Mouse (Mus musculus) embryonic facial prominence, embryonic 15.5 days (tissue): Measurements from ENCODE around the gene Lrrc59. TPM values are rescaled to one million over a fixed set of nuclear protein-coding genes. Genes with fewer than 3 reads are reported as not detected.
"Not testable (repeated sequence)": the region's sequence is repeated elsewhere in the genome, so short reads cannot be mapped to it uniquely, and the experiment has no call there.

Source experiments
- ATAC-seq: fragments of 200-750 bp; cut with Nextera tagmentation; 2 replicates; pipeline ENCODE4 v1.8.0; 2017; ENCODE audit warnings: low read depth, moderate TSS enrichment; ENCODE audit not compliant: insufficient number of reproducible peaks, low FRiP score, low TSS enrichment
- H3K27ac ChIP-seq: fragments of 300-500 bp; sonication (generic); replicated peaks from 2 replicates; pipeline ENCODE4 v1.5.1; 2015; ENCODE audit warnings: mild to moderate bottlenecking, inconsistent platforms
- H3K27me3 ChIP-seq: fragments of 300-500 bp; sonication (generic); 2 replicates; pipeline ENCODE4 v1.6.1; 2015; ENCODE audit warnings: inconsistent platforms
- H3K36me3 ChIP-seq: fragments of 300-500 bp; sonication (generic); 2 replicates; pipeline ENCODE4 v1.6.1; 2015; ENCODE audit warnings: mild to moderate bottlenecking, inconsistent platforms
- H3K4me1 ChIP-seq: fragments of 300-500 bp; sonication (generic); 2 replicates; pipeline ENCODE4 v1.6.1; 2015; ENCODE audit warnings: inconsistent platforms
- H3K4me2 ChIP-seq: fragments of 300-500 bp; sonication (generic); replicated peaks from 2 replicates; pipeline ENCODE4 v1.6.1; 2015; ENCODE audit warnings: mild to moderate bottlenecking, inconsistent platforms
- H3K4me3 ChIP-seq: fragments of 300-500 bp; sonication (generic); replicated peaks from 2 replicates; pipeline ENCODE4 v1.5.1; 2015; ENCODE audit warnings: mild to moderate bottlenecking, inconsistent platforms
- H3K9ac ChIP-seq: fragments of 300-500 bp; sonication (generic); 2 replicates; pipeline ENCODE4 v1.6.1; 2015; ENCODE audit warnings: inconsistent platforms
- H3K9me3 ChIP-seq: fragments of 300-500 bp; sonication (generic); replicated peaks from 2 replicates; pipeline ENCODE4 v1.6.1; 2016; ENCODE audit warnings: inconsistent platforms
- WGBS: fragments of 180-500 bp; shearing (Covaris S2); methylation state at CpG from one replicate; pipeline ENCODE4 v1.1.7; 2015; 5-methylcytosine and 5-hydroxymethylcytosine counted together
- polyA plus RNA-seq: library from polyadenylated mRNA; unstranded; fragments of >200 nt; fragmentation: Nextera tagmentation; extraction: Ambion mirVana; gene quantifications from 2 replicates; pipeline ENCODE4 v1.2.1, GENCODE M21; 2015

The Lrrc59 gene
- polyA plus RNA-seq, 1 experiment from 2014 or later: 216 TPM

DNA sequence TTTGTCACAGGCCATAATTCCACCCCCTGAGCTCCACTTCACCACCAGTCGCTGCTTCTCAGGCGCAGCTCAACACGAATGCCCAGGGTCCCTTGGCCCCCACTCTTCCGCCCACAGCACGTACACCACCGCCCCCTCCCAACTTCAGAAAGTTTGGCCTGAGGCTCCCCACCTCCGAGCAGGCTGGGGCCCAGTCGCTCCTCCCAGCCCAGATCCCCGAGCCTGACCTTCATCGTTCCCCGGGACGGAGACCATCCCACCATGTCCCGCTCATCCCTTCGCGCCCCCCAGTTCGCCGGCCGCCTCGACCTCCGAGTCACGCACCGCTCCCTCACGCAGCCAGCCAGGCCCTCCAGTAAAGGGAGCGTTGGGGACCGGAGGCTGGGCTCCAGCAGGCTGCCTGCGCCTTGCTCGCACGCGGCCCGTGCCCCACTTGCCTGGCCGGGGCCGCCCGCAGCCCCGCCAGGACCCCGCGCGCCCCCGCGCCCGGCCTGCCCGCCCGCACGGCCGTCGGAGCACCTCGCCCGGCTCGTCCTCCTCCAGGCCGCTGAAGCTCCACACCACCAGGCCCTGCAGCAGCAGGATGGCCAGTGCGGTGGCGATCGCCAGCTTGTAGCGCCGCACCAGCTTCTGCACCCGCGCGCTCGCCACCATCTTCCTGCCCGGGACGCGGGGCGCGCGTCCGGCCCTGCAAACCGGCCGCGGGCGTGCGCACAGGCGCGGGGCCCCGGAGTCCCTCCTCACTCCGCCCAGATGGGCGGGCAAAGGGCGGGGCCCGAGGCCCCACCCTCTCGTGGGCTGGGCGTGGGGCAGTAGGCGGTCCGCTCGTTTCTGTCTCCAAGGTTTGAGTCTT lies 47.4 kb downstream of the Lrrc59 start, which contains the start of gene Xylt2:
Gene Xylt2, minus strand, starts transcription at position 762 of the 853 bp plus-strand sequence.
- ATAC-seq: peak; percentile 97
- WGBS: under 1% methylated on average over 82 of the region's 82 CpGs
- peaks cover 35% of the 10 kb centered on the region for H3K4me1 ChIP-seq

DNA sequence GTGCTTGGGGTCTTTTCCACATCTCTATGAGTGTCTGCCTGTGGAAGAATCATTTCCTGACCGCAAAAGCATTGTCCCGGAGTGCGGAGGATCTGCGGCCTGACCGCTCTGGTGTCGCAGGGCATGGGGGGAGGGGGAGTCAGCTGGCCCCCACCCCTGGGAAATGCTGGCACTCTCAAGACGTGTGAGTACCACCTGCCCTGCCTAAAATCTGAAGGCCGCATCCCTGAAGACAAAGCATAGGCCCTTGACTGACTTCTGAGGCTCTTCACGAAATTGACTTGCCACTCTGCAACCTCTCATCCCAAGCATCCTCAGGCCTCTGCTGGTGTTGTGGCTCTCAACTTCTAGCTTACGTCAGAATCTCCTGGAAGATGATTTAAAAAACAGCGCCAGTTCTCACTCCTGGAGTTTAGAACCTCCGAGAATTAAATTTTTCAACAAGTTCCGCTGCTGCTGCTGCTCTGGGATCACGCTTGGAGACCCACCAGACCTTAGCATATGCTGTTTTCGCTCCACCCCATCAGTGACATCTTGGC lies 48.1 kb downstream of the Lrrc59 start:
- H3K4me1 ChIP-seq: peaks cover 35% of the 10 kb centered on the region
- 0 out of 2 replicates have a peak, but pooled peaks cover 3% of the 10 kb centered on the region for H3K36me3 ChIP-seq
- H3K27ac ChIP-seq: peak overlapping the region; percentile 93
- peak overlapping the region; percentile 40 for H3K9ac ChIP-seq
- H3K27me3 ChIP-seq: no peaks in the 10 kb centered on the region
- ATAC-seq: no peak; the same call in 1 of the 2 replicates
- H3K4me3 ChIP-seq: peak overlapping the region; percentile 85
- WGBS: 21% methylated on average over 15 of the region's 15 CpGs
- H3K4me2 ChIP-seq: peak overlapping the region; percentile 66
- H3K9me3 ChIP-seq: no peaks in the 10 kb centered on the region

More for the DNA sequence above, 47.4 kb downstream of the Lrrc59 start, which contains the start of gene Xylt2:
- Histone ChIP-seq H3K36me3 (0 out of 2 replicates have a peak, but pooled peaks cover 3% of the 10 kb centered on the region), H3K4me2 (peak within 1 kb of the TSS; percentile 66), H3K27ac (peak within 1 kb of the TSS; percentile 93), H3K4me3 (peak within 1 kb of the TSS; percentile 85), H3K9me3 (no peaks in the 10 kb centered on the region), H3K27me3 (no peaks in the 10 kb centered on the region), H3K9ac (peak within 1 kb of the TSS; percentile 97)

DNA sequence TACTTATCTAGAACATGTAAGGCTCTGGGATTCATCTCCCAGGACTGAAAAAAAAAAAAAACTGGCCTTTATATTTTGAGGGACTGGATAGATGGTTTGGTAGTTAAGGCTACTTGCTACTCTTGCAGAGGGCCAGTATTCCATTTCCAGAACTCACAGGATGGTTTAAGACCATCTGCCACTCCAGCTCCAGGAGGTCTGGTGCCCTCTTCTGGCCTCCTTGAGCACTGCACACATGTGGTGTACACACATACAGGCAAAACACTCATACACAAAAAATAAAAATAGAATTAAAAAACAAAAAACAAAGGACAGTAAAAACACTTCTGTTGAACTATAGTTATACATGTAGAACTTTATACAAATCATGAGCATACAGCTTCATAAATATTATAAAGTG lies 51.1 kb downstream of the Lrrc59 start:
- no peak for ATAC-seq
- no peak overlapping the region for H3K9ac ChIP-seq
- no peak overlapping the region for H3K4me2 ChIP-seq
- peaks cover 21% of the 10 kb centered on the region for H3K4me1 ChIP-seq
- H3K9me3 ChIP-seq: no peaks in the 10 kb centered on the region
- H3K36me3 ChIP-seq: no peaks in the 10 kb centered on the region
- no peak overlapping the region for H3K4me3 ChIP-seq
- H3K27me3 ChIP-seq: no peaks in the 10 kb centered on the region
- no peak overlapping the region for H3K27ac ChIP-seq

DNA sequence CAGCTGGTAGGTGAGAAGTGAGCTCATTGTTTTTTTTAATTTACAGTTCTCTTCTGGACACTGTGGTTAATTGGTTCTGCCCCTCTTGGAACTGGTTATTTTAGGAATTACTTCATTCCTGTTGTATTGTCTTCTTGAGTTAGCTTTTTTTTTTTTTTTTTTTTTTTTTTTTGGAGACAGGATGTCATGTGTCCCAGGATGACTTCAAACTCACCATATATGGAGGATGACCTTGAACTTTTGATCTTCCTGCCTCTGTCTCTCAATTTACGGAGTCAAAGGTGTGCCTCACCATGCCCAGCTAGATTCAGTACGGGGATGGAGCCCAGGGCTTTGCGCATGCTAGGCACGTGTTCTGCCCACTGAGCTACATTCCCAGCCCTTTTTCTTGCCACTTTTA lies 52.1 kb downstream of the Lrrc59 start:
- Histone ChIP-seq H3K4me2 (no peak overlapping the region), H3K9ac (no peak overlapping the region), H3K4me1 (peaks cover 11% of the 10 kb centered on the region), H3K4me3 (no peak overlapping the region), H3K27ac (no peak overlapping the region), H3K9me3 (no peaks in the 10 kb centered on the region), H3K36me3 (no peaks in the 10 kb centered on the region), H3K27me3 (no peaks in the 10 kb centered on the region)
- 78% methylated on average over 4 of the region's 4 CpGs for WGBS
- no peak for ATAC-seq

DNA sequence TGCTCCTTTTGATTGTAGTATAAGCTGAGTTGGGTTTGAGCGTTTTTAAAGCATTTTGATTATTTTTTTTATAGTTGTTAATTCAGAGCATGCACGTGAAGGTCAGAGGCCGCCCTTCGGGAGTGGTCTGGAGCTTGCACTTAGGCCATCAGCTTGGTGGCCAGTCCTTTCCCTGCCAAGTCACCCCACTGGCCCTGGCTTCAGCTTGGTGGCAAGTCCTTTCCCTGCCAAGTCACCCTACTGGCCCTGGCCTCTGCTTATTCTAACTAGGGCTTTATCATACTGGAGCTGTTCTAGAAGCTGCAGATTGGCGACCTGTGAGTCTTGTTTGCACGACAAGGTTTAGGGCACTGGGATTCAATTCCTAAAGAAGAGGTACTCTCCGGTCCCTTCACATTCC lies 52.9 kb downstream of the Lrrc59 start:
- WGBS: 83% methylated on average over 7 of the region's 7 CpGs
- Histone ChIP-seq H3K36me3 (no peaks in the 10 kb centered on the region), H3K4me1 (peaks cover 9% of the 10 kb centered on the region), H3K9me3 (no peaks in the 10 kb centered on the region), H3K9ac (no peak overlapping the region), H3K27me3 (no peaks in the 10 kb centered on the region), H3K27ac (no peak overlapping the region), H3K4me3 (no peak overlapping the region), H3K4me2 (no peak overlapping the region)
- ATAC-seq: no peak

DNA sequence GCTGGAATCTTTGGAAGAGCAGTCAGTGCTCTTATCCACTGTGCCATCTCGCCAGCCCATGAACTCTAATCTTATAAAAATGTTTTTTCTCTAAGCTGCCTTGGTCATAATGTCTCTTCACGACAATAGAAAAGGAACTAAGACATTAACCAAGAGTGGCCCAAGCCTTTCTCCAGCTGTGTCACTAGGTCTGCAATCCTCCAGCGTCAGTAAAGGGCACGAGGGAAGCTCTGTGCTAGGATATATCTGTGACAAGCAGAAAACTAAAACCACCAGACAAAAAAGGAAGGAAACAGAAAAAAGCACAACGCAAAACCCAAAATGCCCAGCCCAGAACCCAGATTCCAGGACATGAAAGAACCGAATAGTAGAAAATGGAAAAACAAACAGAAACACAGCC lies 57.6 kb downstream of the Lrrc59 start:
- Histone ChIP-seq H3K27me3 (no peaks in the 10 kb centered on the region), H3K4me1 (no peaks in the 10 kb centered on the region), H3K27ac (no peak overlapping the region), H3K4me3 (no peak overlapping the region), H3K36me3 (no peaks in the 10 kb centered on the region), H3K4me2 (no peak overlapping the region), H3K9me3 (no peaks in the 10 kb centered on the region), H3K9ac (no peak overlapping the region)
- no peak for ATAC-seq
- WGBS: 77% methylated on average over 6 of the region's 6 CpGs

DNA sequence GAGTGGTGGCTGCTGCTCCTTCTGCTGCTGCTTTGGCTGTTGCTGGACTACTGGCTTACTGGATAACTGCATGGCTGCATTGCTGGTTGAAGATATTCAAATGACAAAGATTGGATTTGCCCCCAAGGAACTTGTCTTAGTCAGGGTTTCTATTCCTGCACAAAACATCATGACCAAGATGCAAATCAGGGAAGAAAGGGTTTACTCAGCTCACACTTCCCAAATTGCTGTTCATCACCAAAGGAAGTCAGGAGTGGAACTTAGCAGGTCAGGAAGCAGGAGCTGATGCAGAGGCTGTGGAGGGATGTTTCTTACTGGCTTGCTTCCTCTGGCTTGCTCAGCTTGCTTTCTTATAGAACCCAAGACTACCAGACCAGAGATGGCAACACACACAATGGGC lies 62.9 kb downstream of the Lrrc59 start:
- not testable (repeated sequence) for ATAC-seq, H3K36me3 ChIP-seq, H3K27ac ChIP-seq, H3K9me3 ChIP-seq, H3K27me3 ChIP-seq, H3K4me2 ChIP-seq, H3K9ac ChIP-seq, H3K4me3 ChIP-seq, H3K4me1 ChIP-seq

Other genes with a start within 250 kb of the Lrrc59 start
- 2.8 and 4.4 TPM in 2 replicates for gene Abcc3, start 236.8 kb upstream of the Lrrc59 start, polyA plus RNA-seq
- gene Cacna1g, start 155.6 kb upstream of the Lrrc59 start, polyA plus RNA-seq: 29.1 and 30.3 TPM in 2 replicates
- gene Spata20, start 143.6 kb upstream of the Lrrc59 start, polyA plus RNA-seq: 0.16 and 1.2 TPM in 2 replicates
- 11.7 and 11.8 TPM in 2 replicates for gene Epn3, start 129.8 kb upstream of the Lrrc59 start, polyA plus RNA-seq
- 4.0 and 5.8 TPM in 2 replicates for gene Mycbpap, start 108.0 kb upstream of the Lrrc59 start, polyA plus RNA-seq
- gene Rsad1, start 80.5 kb upstream of the Lrrc59 start, polyA plus RNA-seq: 4.3 and 5.4 TPM in 2 replicates
- gene Chad, start 64.7 kb upstream of the Lrrc59 start, polyA plus RNA-seq: 7.5 and 12.0 TPM in 2 replicates
- 5.9 and 6.1 TPM in 2 replicates for gene Acsf2, start 27.9 kb upstream of the Lrrc59 start, polyA plus RNA-seq
- 138 and 141 TPM in 2 replicates for gene Mrpl27, start 24.0 kb downstream of the Lrrc59 start, polyA plus RNA-seq
- 12.9 and 15.8 TPM in 2 replicates for gene Eme1, start 24.2 kb downstream of the Lrrc59 start, polyA plus RNA-seq
- gene Xylt2, start 47.7 kb downstream of the Lrrc59 start, polyA plus RNA-seq: 26.3 and 27.3 TPM in 2 replicates
- gene Gm11541, start 74.7 kb downstream of the Lrrc59 start, polyA plus RNA-seq: 0.45 and 0.79 TPM in 2 replicates
- gene Cdc34b, start 112.0 kb downstream of the Lrrc59 start, polyA plus RNA-seq: not detected in 2 replicates
- not detected in 2 replicates for gene Tmem92, start 152.9 kb downstream of the Lrrc59 start, polyA plus RNA-seq